Mouse (Mus musculus) heart, adult 18-20 months (tissue): ENCODE data around the gene Tmem221. TPM values are rescaled to one million over a fixed set of nuclear protein-coding genes. Genes with fewer than 3 reads are reported as not detected.
"Not testable (repeated sequence)": the region's sequence is repeated elsewhere in the genome, so short reads cannot be mapped to it uniquely, and the experiment has no call there.

Experiments used
- DNase-seq, 2 experiments: peaks; one replicate each; pipeline ENCODE4 v3.0.0; 2021 to 2022; ENCODE audit warnings: mixed read lengths in 1 of 2
- total RNA-seq, 2 experiments: library from RNA; stranded (reverse); gene quantifications; 2 replicates each; pipeline ENCODE4 v1.2.3; 2021

Gene Tmem221
- total RNA-seq, 2 experiments from 2014 or later, result 0.42 to 0.51 TPM

GRCm38 (mm10) chr8:71550754-71551153 lies 7.9 kb downstream of the Tmem221 start:
- DNase-seq, result no peak

GRCm38 (mm10) chr8:71547590-71547989 lies 11.1 kb downstream of the Tmem221 start:
- DNase-seq, result no peak

GRCm38 (mm10) chr8:71545053-71545452 lies 13.6 kb downstream of the Tmem221 start:
- DNase-seq, result no peak

GRCm38 (mm10) chr8:71543755-71544154 lies 14.9 kb downstream of the Tmem221 start:
- DNase-seq, result no peak

GRCm38 (mm10) chr8:71542632-71543343 lies 15.9 kb downstream of the Tmem221 start, which contains the start of gene Mvb12a:
Mvb12a (plus strand) TSS chr8:71542922.
- peak; percentile 98 to 99 for DNase-seq

GRCm38 (mm10) chr8:71537028-71537867 lies 21.4 kb downstream of the Tmem221 start, which contains the start of gene Bst2:
Bst2 (minus strand) TSS chr8:71537456.
- DNase-seq, result peak; percentile 94 to 96

GRCm38 (mm10) chr8:71535663-71536062 lies 23.0 kb downstream of the Tmem221 start:
- DNase-seq, result no peak

GRCm38 (mm10) chr8:71534263-71534810 lies 24.3 kb downstream of the Tmem221 start:
- DNase-seq, result no peak

- not testable (repeated sequence) for DNase-seq
These were observed 27.8 kb downstream of the Tmem221 start for GRCm38 (mm10) chr8:71530735-71531467.

GRCm38 (mm10) chr8:71528362-71529073 lies 30.2 kb downstream of the Tmem221 start:
- peak; percentile 59 to 73 for DNase-seq

- peak in 1 of 2 experiments; percentile 33 for DNase-seq
These were observed 31.4 kb downstream of the Tmem221 start for GRCm38 (mm10) chr8:71527162-71527870.

GRCm38 (mm10) chr8:71526272-71526671 lies 32.4 kb downstream of the Tmem221 start:
- no peak for DNase-seq

GRCm38 (mm10) chr8:71525226-71526050 lies 33.2 kb downstream of the Tmem221 start, which contains the start of gene Ccdc194:
Ccdc194 (minus strand) TSS chr8:71525711.
- DNase-seq, result no peak

GRCm38 (mm10) chr8:71521634-71522033 lies 37.0 kb downstream of the Tmem221 start:
- DNase-seq, result peak; percentile 95 to 99

GRCm38 (mm10) chr8:71519037-71519825 lies 39.4 kb downstream of the Tmem221 start:
- peak; percentile 65 to 85 for DNase-seq

- no peak for DNase-seq
These were observed 41.9 kb downstream of the Tmem221 start for GRCm38 (mm10) chr8:71516786-71517185.

- no peak for DNase-seq
These were observed 43.6 kb downstream of the Tmem221 start for GRCm38 (mm10) chr8:71515043-71515442.

GRCm38 (mm10) chr8:71513018-71513754 lies 45.5 kb downstream of the Tmem221 start:
- peak in 1 of 2 experiments; percentile 31 for DNase-seq
